Mouse (Mus musculus) common myeloid progenitor, adult 5-6 weeks (primary cell): ENCODE measurements at regions not wholly inside any gene's neighbourhood (a gene's known extent, or its start where the extent isn't known, plus 50 kb on each side); places are given as distances from the start of the nearest gene placed in this dataset.

Experiments used
- ATAC-seq: replicated peaks from 2 replicates; pipeline ENCODE4 v1.8.0; 2016; ENCODE audit warnings: low read depth, mild to moderate bottlenecking, moderate TSS enrichment, inconsistent platforms; ENCODE audit not compliant: poor library complexity, severe bottlenecking

DNA sequence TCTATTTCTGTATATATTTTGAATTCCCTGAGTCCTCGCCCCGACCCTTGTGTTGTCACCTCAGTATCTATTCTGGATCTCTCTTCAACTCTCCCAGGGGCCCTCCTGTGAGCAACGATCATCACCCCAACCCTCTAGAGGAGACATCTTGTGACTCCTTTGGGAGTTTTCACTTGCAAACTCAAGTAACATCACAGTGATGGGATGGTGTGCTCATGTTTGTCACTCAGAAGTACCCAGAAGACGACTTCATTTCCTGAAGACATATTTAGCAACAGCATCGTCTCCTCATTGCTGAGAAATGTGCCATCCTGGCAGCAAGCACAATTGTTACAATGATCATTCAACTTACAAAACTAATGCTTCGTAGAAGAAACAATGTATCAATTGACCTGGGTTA lies 57.9 kb upstream of the Mbip start:
- ATAC-seq = no peak

DNA sequence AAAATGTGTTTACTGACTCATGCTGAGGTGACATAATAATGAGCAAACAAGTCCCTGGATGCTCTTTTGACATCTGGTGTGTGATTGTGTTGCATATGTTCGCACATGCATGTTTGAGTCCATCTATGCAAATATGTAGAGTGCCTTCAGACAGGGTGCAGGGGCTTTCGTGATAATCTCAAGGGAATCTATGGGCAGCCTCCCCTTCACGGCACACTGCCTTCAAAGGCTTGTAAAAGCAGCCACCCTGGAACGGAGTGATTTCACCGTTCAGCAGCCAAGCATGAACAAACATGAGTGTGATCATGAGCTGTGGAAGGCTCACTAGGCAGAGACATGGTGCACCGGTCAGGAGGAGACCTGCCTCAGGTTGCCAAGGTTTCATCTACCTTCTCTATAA lies 57.1 kb upstream of the Mbip start:
- no peak for ATAC-seq

DNA sequence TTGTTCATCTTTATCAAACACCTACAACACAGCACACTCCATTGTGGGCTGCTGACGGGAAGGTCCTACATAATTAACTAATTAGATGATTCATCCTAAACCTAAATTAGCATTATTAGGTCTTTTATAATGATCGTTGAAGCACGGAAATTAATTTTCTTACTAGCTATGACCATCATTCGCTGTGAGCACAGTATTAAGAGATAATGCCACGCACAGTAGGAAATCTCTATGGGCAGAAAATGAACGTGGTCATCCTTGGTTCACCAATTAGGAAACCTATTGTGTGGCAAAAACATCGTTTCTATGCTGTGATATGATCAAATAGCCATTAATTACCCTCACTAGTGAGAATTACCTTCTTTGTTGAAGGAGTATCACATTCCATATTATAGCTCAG lies 56.4 kb upstream of the Mbip start:
- no peak for ATAC-seq
